Mouse (Mus musculus) heart, postnatal 25 days (tissue): Measurements from ENCODE around the gene Atg16l1. TPM values are rescaled to one million over a fixed set of nuclear protein-coding genes. Genes with fewer than 3 reads are reported as not detected.

ENCODE experiments used
- DNase-seq: peaks from one replicate; pipeline ENCODE4 v3.0.0; 2022; ENCODE audit warnings: low spot score
- intact Hi-C: fragments of 180-260 bp; cut with DNase I; formaldehyde crosslinking; loops from one replicate; pipeline ENCODE4 v1.15.1; 2025
- total RNA-seq, 2 experiments: library from RNA; stranded (reverse); gene quantifications; 2 replicates each; pipeline ENCODE4 v1.2.3; 2021

The Atg16l1 gene
- total RNA-seq: 10 to 100 TPM; 29.3 to 30.5 TPM

GRCm38 (mm10) chr1:87755641-87756470 lies at the start of gene Atg16l1:
Gene Atg16l1, plus strand, starts transcription at chr1:87755870.
- DNase-seq: peak; percentile 90
- intact Hi-C loops: loop anchor here (5.0 kb wide), 1 partner anchor 309 kb away; no protein-coding TSS in a partner anchor

- intact Hi-C loops: no loop called here
- DNase-seq: no peak
These were observed 49.3 kb upstream of the Atg16l1 start for GRCm38 (mm10) chr1:87706361-87706760.

GRCm38 (mm10) chr1:87709020-87709419 lies 46.6 kb upstream of the Atg16l1 start:
- intact Hi-C loops: no loop called here
- no peak for DNase-seq

DNA sequence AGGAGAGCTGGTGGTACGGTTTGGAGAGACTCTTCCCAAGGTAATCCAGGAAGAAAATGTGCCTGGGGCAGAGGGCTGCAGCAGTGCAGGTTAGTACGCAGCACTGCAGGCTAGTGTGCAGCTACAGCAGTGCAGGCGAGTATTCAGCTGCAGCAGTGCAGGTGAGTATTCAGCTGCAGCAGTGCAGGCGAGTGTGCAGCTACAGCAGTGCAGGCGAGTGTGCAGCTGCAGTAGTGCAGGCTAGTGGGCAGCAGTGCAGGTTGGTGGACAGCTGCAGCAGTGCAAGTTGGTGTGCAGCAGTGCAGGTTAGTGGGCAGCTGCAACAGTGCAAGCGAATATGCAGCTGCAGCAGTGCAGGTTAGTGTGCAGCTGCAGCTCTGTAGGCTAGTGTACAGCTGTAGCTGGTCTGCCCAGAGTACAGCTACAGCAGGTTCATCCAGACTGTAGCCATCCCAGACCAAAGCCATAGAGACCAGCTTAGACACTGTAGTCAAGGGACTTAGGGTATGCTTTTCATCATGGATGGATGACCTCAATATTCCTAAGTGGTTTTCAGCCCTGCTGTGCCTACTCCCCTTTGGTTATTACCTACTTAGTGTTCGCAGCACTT lies 45.9 kb upstream of the Atg16l1 start:
- intact Hi-C loops: no loop called here
- no peak for DNase-seq

DNA sequence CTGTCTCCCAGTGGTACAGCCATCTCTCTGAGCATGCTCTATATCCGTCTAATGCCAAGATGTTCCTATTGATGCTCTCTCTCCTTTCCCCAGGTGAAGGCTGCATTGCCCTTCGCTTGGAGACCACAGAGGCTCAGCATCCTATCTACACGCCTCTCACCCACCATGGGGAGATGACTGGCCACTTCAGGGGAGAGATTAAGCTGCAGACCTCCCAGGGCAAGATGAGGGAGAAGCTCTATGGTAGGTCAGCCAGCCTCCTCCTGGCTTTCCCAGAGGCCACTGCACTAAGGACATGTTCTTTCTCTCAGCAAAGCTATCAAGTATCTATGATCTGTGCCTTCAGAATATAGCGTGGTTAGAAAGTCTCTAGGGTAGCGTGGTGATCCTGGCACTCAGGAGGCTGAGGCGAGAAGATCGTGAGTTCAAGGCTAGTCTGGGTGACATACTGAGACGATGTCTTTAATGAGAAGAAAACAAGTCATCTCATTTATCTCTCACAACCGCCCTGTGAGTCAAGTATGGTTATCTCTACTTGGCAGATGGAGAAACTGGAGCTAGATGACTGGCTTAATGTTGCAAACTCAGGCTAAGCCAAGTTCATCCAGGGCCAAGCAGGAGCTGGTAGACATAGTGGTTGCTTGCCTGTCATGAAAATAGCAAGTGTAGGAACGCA lies 43.6 kb upstream of the Atg16l1 start:
- no peak for DNase-seq
- intact Hi-C loops: no loop called here

DNA sequence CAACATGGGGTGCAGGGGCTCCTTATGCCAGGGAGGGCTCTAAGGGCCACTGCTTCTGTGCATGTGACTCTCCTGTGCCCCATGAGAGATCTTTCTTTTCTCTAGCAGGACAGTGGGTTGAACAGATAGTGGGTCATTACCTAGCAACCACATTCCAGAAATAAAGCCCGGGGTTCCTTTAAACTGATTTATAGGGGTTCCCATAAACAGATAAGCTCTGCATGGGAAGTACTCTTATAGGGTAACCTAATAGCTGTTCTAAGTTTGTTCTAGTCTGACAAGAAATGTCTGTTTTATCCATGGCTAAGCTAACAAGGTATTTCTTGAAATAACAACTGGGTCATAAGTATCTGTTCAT lies 43.1 kb upstream of the Atg16l1 start:
- intact Hi-C loops: no loop called here

GRCm38 (mm10) chr1:87721382-87721781 lies 34.3 kb upstream of the Atg16l1 start:
- intact Hi-C loops: loop anchor here (5.0 kb wide), 2 partner anchors 254 to 274 kb away; no protein-coding TSS in a partner anchor
- DNase-seq: no peak

More for the DNA sequence above, 43.1 kb upstream of the Atg16l1 start:
- no peak for DNase-seq

- no peak for DNase-seq
- intact Hi-C loops: loop anchor here (5.0 kb wide), 2 partner anchors 255 to 275 kb away; no protein-coding TSS in a partner anchor
These were observed 33.6 kb upstream of the Atg16l1 start for GRCm38 (mm10) chr1:87722081-87722480.

GRCm38 (mm10) chr1:87723351-87723750 lies 32.3 kb upstream of the Atg16l1 start:
- intact Hi-C loops: loop anchor here (5.0 kb wide), 2 partner anchors 256 to 276 kb away; no protein-coding TSS in a partner anchor
- DNase-seq: no peak

GRCm38 (mm10) chr1:87729070-87729469 lies 26.6 kb upstream of the Atg16l1 start:
- no peak for DNase-seq
- intact Hi-C loops: no loop called here

DNA sequence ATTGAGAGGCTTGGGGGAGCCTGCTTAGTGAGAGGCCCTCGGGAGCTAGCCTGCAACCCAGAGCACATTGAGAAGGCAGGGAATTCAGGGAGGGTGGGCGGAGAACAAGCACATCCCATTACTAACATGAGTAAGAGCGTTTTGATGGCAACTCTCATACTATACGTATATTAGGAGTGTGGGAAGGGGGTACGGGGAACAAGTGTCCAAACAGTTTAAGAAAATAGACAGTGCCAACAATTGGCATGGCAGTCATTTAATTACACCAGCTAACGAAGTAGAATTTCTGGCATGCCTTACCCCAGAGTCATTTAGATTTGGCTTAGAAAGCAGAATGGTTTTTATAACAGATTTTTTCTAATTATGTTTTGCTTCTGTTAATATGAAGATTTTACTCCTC lies 25.8 kb upstream of the Atg16l1 start:
- DNase-seq: no peak
- intact Hi-C loops: no loop called here

GRCm38 (mm10) chr1:87730271-87730670 lies 25.4 kb upstream of the Atg16l1 start:
- no peak for DNase-seq

GRCm38 (mm10) chr1:87733212-87733611 lies 22.5 kb upstream of the Atg16l1 start:
- intact Hi-C loops: no loop called here
- no peak for DNase-seq

More at GRCm38 (mm10) chr1:87730271-87730670, 25.4 kb upstream of the Atg16l1 start:
- intact Hi-C loops: no loop called here

GRCm38 (mm10) chr1:87734153-87734552 lies 21.5 kb upstream of the Atg16l1 start:
- intact Hi-C loops: no loop called here
- DNase-seq: no peak

- no peak for DNase-seq
- intact Hi-C loops: no loop called here
These were observed 14.9 kb upstream of the Atg16l1 start for GRCm38 (mm10) chr1:87740584-87741290.

DNA sequence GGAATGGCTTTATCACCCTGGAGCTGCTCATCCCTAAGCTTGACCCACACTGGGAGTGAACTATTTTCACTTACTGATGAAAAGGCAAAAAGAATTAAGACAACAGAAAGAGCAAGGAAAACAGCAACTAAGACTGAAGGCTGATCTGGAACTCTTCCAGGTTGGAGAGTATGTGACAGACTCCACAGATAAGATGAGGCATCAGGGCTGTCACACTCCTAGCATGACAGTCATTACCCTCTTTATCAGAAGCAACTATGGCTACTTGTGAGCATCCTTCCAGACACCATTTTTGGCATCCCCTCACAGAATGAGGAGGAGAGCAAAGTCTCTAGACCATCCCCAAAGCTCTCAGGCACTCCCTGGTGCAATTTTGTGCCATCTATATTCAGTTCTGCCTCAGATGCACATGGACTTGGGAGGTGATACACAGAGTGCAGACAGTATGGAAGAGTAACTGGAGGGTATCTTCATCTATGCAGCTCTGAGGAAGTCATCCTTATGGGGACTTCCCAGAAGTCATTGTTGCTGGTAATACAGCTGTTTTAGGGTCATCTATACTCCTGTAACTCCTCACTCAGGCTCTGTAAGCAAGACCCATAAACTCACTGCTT lies 6.2 kb upstream of the Atg16l1 start:
- no peak for DNase-seq
- intact Hi-C loops: no loop called here

DNA sequence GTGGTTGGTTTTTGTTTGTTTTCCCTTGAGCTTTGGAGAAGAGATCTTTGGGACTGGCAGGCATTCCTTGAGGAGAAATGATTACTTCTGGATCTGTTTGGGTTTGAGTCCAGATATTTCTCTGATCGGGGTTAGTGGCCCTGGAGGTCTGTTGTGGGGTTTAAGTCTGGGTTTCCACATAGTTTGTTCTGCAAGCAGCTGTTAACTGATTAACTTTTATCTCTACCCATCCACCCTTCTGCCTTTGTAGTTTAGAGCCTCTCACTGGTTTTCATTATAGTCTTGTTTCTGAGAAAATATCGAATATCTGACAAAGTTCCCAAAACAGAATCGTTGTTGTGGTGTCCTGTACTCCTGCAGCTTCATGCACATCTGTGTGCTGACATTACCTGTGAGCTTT lies 8.2 kb downstream of the Atg16l1 start:
- no peak for DNase-seq
- intact Hi-C loops: no loop called here

- DNase-seq: no peak
- intact Hi-C loops: loop anchor here (5.0 kb wide), 1 partner anchor 157 kb away; no protein-coding TSS in a partner anchor
These were observed 10.1 kb downstream of the Atg16l1 start for GRCm38 (mm10) chr1:87765741-87766140.

DNA sequence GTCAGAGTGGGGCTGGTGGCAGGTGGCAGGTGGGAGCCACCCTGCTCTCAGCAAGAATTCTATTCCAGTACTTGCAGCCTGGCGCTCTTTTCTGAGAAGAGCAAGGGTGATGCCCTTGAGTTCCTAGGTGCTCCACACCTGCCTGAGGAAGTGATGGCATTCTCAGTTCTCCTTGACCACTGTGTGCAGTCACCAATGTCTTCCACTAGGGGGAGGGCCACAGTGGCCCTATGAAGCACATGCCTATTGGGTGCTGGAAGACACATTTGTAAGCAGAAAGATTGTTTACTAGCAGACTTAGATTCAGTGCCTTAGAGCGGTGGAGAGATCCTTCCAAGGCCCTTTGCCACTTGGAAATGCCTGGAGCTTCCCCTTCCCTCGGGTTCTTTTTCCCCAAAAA lies 10.6 kb downstream of the Atg16l1 start:
- intact Hi-C loops: loop anchor here (5.0 kb wide), 1 partner anchor 156 kb away; no protein-coding TSS in a partner anchor
- no peak for DNase-seq
